ENCODE assay signal across 18 mouse cellular contexts in genomic region chr12:8939490-8939889, GRCm38 (mm10). TPM values are rescaled to one million over a fixed set of nuclear protein-coding genes. Genes with fewer than 3 reads are reported as not detected.
"Had no signal": no experiment of that assay in that cellular context is flagged by ENCODE, and none has a peak within 500 bp of the region (broad histone marks: within the 10 kb centered on the region; RNA-seq: fewer than 3 reads in every experiment).

No protein-coding gene starts in this region.

- H3K9ac ChIP-seq: neural tube, embryonic 13.5 days; neural tube, embryonic 15.5 days; stomach, embryonic 15.5 days had no signal

- H3K9me3 ChIP-seq: neural tube, embryonic 13.5 days; neural tube, embryonic 15.5 days; stomach, embryonic 15.5 days had no signal

- H3K27ac ChIP-seq: neural tube, embryonic 13.5 days; neural tube, embryonic 15.5 days; stomach, embryonic 15.5 days; stomach, postnatal 0 days had no signal

- H3K27me3 ChIP-seq: neural tube, embryonic 13.5 days; neural tube, embryonic 15.5 days; stomach, embryonic 15.5 days had no signal

- H3K4me1 ChIP-seq: neural tube, embryonic 15.5 days; stomach, embryonic 15.5 days had no signal

- H3K4me2 ChIP-seq: neural tube, embryonic 13.5 days; neural tube, embryonic 15.5 days; stomach, embryonic 15.5 days had no signal

- H3K4me3 ChIP-seq: neural tube, embryonic 13.5 days; neural tube, embryonic 15.5 days; stomach, embryonic 15.5 days had no signal

- DNase-seq: retina, postnatal 1 day; right cerebral cortex, adult 18-20 months; right cerebral cortex, postnatal 14 days; right cerebral cortex, postnatal 25 days; right cerebral cortex, postnatal 4 days; spleen, adult 18-20 months; thymus, adult 18-20 months; thymus, adult 2 months; thymus, postnatal 14 days; thymus, postnatal 25 days; thymus, postnatal 36 days; thymus, postnatal 4 days had no signal

RNA-seq across cellular contexts. Expression of gene Matn3, which starts 8.2 kb away (rescaled TPM):
- total RNA-seq: neutrophil, adult 5-6 weeks had no signal
- polyA plus RNA-seq: small intestine, adult 2 months had no signal
